Mouse (Mus musculus): ENCODE results near the gene Trpv3.

DNA sequence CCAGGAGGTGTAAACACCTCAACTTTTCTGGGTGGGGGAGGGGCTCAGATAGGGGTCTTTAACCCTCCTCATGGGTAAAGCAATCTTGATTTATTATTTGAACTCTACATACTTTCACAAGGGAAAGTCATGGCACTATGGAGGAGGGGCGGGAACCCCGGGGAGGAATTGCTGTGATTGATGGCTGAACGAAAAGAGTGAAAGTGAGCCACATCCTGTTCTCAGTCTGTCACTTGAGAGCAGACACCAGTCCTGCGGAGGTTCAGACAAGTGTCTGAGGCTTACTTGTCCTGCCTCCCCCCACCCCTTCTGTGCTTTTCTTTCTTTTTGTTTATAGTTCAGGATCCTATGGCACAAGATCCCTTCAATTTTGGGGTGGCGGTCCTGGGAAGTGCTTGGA is 13.5 kb downstream of the Trpv3 start:
- TF ChIP-seq POLR2A (IDR thresholded peaks at IDR 0.05; ENCODE audit: insufficient read depth, low read length) (no peak), CTCF (IDR thresholded peaks at IDR 0.05; ENCODE audit: low read depth, low read length) (no peak), EP300 (IDR thresholded peaks at IDR 0.05; ENCODE audit: insufficient read depth, low read depth, low read length) (no peak)
